Mouse (Mus musculus) c-Kit-negative CD71-positive TER-119-positive erythroid progenitor cells, embryonic 14.5 days (primary cell): ENCODE data around the gene Mb.

Experiments
- DNase-seq: peaks from one replicate; pipeline ENCODE4 v3.0.0-alpha.2; 2013; ENCODE audit warnings: low read depth, low spot score

Mb gene

DNA sequence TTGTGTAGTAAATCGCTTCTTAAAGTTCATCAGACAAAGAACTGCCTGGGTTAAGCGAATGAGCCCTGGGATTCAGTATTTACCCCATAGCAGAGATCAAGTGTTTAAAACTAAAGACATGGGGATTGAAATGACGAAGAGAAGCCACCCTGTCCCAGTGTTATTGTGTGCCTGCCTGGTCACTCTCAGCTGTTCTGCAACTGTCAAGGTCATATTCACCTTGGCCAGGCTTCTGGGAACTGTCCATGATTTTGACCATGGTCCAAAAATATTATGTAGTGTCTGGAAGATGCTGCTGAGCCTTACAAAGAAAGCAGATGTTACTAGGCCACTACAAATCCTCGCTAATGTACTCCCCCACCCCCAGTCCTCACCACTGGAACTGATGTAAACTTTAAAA is 70.7 kb downstream of the Mb start:
- DNase-seq, result no peak

DNA sequence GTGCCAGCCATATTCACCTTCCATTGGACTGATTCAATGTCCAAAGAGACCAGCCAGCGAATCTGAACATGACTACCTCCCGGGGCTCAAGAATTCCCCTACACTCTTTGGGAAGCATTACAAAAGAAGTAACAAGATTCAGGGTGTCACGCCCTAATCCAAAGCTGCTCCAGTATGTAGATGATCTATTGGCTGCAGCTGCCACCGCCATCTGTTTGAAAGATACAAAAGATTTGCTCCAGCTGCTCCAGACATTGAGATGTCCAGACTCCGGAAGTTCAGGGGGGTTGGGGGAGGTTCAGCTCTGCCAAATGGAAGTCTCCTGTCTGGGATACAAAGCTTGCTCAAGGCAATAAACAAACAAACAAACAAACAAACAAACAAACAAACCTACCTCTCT is 73.9 kb downstream of the Mb start:
- DNase-seq, result no peak

DNA sequence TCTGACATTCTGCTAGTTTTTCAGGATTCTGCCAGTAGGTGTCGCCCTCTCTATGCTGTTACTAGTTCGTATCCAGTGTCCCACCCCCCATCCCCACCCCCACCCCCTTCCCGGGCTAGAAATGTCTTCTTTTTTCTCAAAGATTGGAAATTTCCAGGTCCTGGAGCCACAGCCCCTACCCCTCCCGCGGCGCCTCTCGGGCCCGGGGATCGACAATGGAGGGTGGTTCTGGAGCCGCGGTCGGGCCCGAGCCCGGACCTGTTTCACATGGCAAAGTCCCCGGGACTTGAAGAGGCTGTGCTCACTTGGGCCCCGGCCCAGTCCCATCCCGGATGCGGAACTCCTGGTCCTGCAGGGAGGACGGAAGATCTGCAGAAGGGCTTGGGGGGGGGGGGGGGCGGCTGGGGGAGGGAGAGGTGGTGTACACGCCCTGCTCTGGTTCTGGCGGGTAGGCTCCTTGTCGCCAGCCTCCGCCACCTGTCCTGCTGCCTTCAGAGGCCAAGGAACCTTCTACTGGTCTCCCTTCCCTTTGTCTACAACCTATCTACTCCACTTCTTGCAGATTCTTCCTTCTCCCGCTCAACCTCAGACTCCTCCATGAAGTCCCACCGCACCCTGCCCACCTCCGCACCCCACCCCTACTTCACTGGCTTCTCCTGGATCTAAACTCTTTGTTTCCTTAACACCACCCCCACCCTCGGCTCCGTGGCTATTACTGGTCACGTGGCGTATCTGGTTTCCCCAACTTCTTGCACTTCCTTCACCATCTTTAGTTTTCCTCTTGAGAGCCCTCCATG is 76.4 kb downstream of the Mb start:
- DNase-seq, result peak; percentile 31

DNA sequence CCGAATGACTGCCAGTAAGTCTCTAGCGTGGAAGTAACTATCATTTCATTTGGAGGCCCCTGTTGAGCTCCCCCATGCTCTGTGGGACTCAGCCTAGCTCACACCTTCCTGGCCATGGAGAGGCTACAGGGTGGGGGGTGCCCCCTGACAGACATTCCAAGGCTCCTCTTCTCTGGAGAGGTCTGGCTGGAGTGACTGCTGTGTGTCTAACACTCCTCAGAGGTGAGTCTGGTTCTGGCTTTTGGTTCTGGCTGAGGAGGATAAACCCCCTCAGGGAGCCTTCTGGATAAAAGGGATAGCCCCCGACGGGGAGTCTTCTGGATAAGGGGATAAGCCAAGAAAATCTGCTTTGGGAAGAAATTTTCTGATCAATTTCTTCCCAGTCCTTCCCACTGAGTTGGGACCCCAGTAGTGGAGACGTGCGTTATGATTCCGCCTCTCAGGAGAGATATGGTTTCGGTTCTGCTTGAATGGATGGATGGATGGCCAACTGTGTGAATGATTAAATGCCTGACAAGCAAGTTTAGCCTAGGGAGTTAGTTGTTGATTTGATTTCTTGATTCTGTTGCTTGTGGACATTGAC is 77.1 kb downstream of the Mb start:
- no peak for DNase-seq

DNA sequence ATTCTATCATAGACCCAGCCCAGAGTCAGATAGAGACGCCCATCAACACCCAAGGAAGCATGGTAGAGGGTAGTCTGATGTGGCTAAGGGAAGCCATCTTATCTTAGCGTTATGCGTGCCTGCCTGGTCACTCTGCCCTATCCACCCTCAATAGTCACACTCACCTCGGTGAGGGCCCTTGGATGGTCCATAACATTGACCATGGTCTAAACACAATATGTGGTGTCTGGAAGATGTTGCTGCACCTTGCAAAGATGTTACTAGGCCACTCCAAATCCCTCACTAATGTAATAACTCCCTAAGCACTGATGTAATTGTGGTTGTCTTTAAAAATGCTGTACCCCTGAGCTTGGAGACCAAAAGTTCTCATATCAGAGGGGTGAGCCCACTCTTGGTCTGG is 77.8 kb downstream of the Mb start:
- DNase-seq, result no peak
